Mouse (Mus musculus) liver, adult 2 months (tissue): Measurements from ENCODE around the gene Gpr137.

ENCODE experiments used
- CTCF ChIP-seq: fragments of 200-500 bp; IDR thresholded peaks from 2 replicates; pipeline ENCODE4 v1.5.1; 2011; ENCODE audit warnings: low read depth, low read length, control low read depth
- POLR2A ChIP-seq: fragments of 200-500 bp; IDR thresholded peaks from 2 replicates; pipeline ENCODE4 v1.6.1; 2011; ENCODE audit warnings: low read length, control low read depth; ENCODE audit not compliant: insufficient read depth; ENCODE audit errors: extremely low read depth

GRCm38 (mm10) chr19:6909021-6909420 is 33.3 kb downstream of the Gpr137 start:
- TF ChIP-seq POLR2A, result no peak
- no peak for TF ChIP-seq CTCF
